Mouse (Mus musculus): ENCODE data around the gene Plac9a. TPM values are rescaled to one million over a fixed set of nuclear protein-coding genes. Genes with fewer than 3 reads are reported as not detected.

The Plac9a gene
- total RNA-seq, 2 experiments from 2014 or later: not detected

- peak; percentile 51 for ATAC-seq (replicated peaks; ENCODE audit: poor library complexity, severe bottlenecking)
Measured at GRCm38 (mm10) chr14:25841579-25841978, 61.3 kb downstream of the Plac9a start.

GRCm38 (mm10) chr14:25840961-25841360, 61.9 kb downstream of the Plac9a start:
- ATAC-seq (replicated peaks; ENCODE audit: poor library complexity, severe bottlenecking): no peak

DNA sequence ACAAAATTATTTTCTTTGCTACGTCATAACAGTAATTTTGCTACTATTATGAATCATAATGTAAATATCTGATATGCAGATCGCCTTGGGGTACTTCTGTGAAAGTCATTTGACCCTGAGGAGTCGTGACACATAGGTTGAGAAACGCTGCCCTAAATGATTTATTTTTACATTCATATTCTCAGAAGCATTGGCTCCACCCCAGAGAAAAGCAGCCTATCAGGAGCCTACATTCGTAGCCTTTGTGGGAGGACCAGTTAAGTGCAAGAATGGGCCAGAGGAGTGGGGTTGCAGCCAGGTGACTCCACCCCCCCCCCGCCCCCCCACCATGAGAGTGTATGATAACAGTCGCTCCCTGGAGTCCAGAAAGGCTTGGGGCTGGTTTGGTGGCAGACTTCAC, 63.1 kb downstream of the Plac9a start:
- ATAC-seq (replicated peaks; ENCODE audit: poor library complexity, severe bottlenecking): no peak

DNA sequence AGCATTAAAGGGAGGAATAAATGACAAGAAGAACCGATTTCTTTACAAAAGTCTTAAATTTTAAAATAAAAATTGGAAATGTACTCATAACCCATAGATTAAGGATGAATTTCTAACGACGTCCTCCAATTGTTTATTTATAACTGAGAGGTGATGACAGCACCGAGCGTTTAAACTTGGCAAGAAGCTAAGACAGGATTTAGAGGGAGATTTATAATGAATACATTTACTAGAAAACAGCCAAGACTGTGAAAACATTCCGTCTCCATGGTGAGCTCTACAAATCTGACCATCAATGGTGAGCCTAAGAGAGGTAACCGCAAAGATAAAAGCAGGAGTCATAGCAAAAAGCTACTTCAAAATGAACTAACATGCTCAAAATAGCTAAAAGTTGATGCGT, 64.5 kb downstream of the Plac9a start:
- no peak for ATAC-seq (replicated peaks; ENCODE audit: poor library complexity, severe bottlenecking)

Other genes with a start within 250 kb of the Plac9a start
- 91.9 and 93.5 TPM in 2 replicates for gene Ppif, start 208.9 kb downstream of the Plac9a start, total RNA-seq (2014; fragmentation: Nextera tagmentation)
- gene Ppif, start 208.9 kb downstream of the Plac9a start, total RNA-seq (2017): 21.8 and 23.8 TPM in 2 replicates
- gene Zcchc24, start 134.1 kb downstream of the Plac9a start, total RNA-seq (2014; fragmentation: Nextera tagmentation): 0.54 and 1.5 TPM in 2 replicates
- 1.3 and 1.6 TPM in 2 replicates for gene Zcchc24, start 134.1 kb downstream of the Plac9a start, total RNA-seq (2017)
- 39.6 and 41.1 TPM in 2 replicates for gene Anxa11, start 60.9 kb downstream of the Plac9a start, total RNA-seq (2014; fragmentation: Nextera tagmentation)
- 7.2 and 9.7 TPM in 2 replicates for gene Anxa11, start 60.9 kb downstream of the Plac9a start, total RNA-seq (2017)
- 16.4 and 19.6 TPM in 2 replicates for gene Tmem254a, start 24.6 kb upstream of the Plac9a start, total RNA-seq (2014; fragmentation: Nextera tagmentation)
- 0.21 and 0.95 TPM in 2 replicates for gene Tmem254a, start 24.6 kb upstream of the Plac9a start, total RNA-seq (2017)
- gene Cphx1, start 35.2 kb upstream of the Plac9a start, total RNA-seq (2014; fragmentation: Nextera tagmentation): not detected in 2 replicates
- not detected in 2 replicates for gene Cphx1, start 35.2 kb upstream of the Plac9a start, total RNA-seq (2017)
- gene Duxbl1, start 75.5 kb upstream of the Plac9a start, total RNA-seq (2014; fragmentation: Nextera tagmentation): not detected in 2 replicates
- not detected in 2 replicates for gene Duxbl1, start 75.5 kb upstream of the Plac9a start, total RNA-seq (2017)
- not detected in 2 replicates for gene Gm9780, start 139.6 kb upstream of the Plac9a start, total RNA-seq (2014; fragmentation: Nextera tagmentation)
- not detected in 2 replicates for gene Gm9780, start 139.6 kb upstream of the Plac9a start, total RNA-seq (2017)
- gene Tmem254c, start 164.3 kb upstream of the Plac9a start, total RNA-seq (2014; fragmentation: Nextera tagmentation): 20.9 and 37.8 TPM in 2 replicates
- gene Tmem254c, start 164.3 kb upstream of the Plac9a start, total RNA-seq (2017): 28.1 and 32.1 TPM in 2 replicates
- gene Cphx2, start 178.4 kb upstream of the Plac9a start, total RNA-seq (2014; fragmentation: Nextera tagmentation): not detected in 2 replicates
- not detected in 2 replicates for gene Cphx2, start 178.4 kb upstream of the Plac9a start, total RNA-seq (2017)
- gene Cphx3, start 179.2 kb upstream of the Plac9a start, total RNA-seq (2014; fragmentation: Nextera tagmentation): not detected in 2 replicates
- not detected in 2 replicates for gene Cphx3, start 179.2 kb upstream of the Plac9a start, total RNA-seq (2017)
- not detected in 2 replicates for gene Duxbl2, start 215.2 kb upstream of the Plac9a start, total RNA-seq (2014; fragmentation: Nextera tagmentation)
- gene Duxbl2, start 215.2 kb upstream of the Plac9a start, total RNA-seq (2017): not detected in 2 replicates

All from granulocyte monocyte progenitor cell, adult 5-6 weeks (primary cell).